Mouse (Mus musculus): ENCODE results near the gene Cd180.

- TF ChIP-seq CTCF (IDR thresholded peaks at IDR 0.05; ENCODE audit: extremely low read depth, insufficient read depth, insufficient read length, insufficient replicate concordance) (no peak), POLR2A (IDR thresholded peaks at IDR 0.05; ENCODE audit: low read depth, low read length) (no peak)
These were observed 23.7 kb upstream of the Cd180 start for GRCm38 (mm10) chr13:102669522-102670256.

Data from spleen, adult 2 months (tissue).